Mouse (Mus musculus): Measurements from ENCODE around the gene Thnsl1. TPM values are rescaled to one million over a fixed set of nuclear protein-coding genes. Genes with fewer than 3 reads are reported as not detected.
A peak's percentile ranks its signal among the peaks of the same experiment; 100 is the strongest.

Gene Thnsl1
- 5.9 and 6.2 TPM in 2 replicates for polyA plus RNA-seq (2012; rRNA removed)

GRCm38 (mm10) chr2:21204912-21205830, at the start of gene Thnsl1, which contains the start of gene Enkur:
Gene Thnsl1 (plus strand): TSS chr2:21205724.
Gene Enkur (minus strand): TSS chr2:21205365.
- DNase-seq (ENCODE audit: low read depth), result peak; percentile 60

GRCm38 (mm10) chr2:21164296-21164695, 41.2 kb upstream of the Thnsl1 start:
- no peak for DNase-seq (ENCODE audit: low read depth)

GRCm38 (mm10) chr2:21167916-21168315, 37.6 kb upstream of the Thnsl1 start:
- DNase-seq (ENCODE audit: low read depth), result no peak

- DNase-seq (ENCODE audit: low read depth), result no peak
Observed at GRCm38 (mm10) chr2:21172797-21173196, 32.7 kb upstream of the Thnsl1 start.

- no peak for DNase-seq (ENCODE audit: low read depth)
Observed at GRCm38 (mm10) chr2:21179136-21179535, 26.4 kb upstream of the Thnsl1 start.

GRCm38 (mm10) chr2:21182811-21183210, 22.7 kb upstream of the Thnsl1 start:
- DNase-seq (ENCODE audit: low read depth), result no peak

GRCm38 (mm10) chr2:21187576-21187975, 17.9 kb upstream of the Thnsl1 start:
- DNase-seq (ENCODE audit: low read depth), result no peak

GRCm38 (mm10) chr2:21188610-21189009, 16.9 kb upstream of the Thnsl1 start:
- no peak for DNase-seq (ENCODE audit: low read depth)

- no peak for DNase-seq (ENCODE audit: low read depth)
Observed at GRCm38 (mm10) chr2:21191232-21191631, 14.3 kb upstream of the Thnsl1 start.

DNA sequence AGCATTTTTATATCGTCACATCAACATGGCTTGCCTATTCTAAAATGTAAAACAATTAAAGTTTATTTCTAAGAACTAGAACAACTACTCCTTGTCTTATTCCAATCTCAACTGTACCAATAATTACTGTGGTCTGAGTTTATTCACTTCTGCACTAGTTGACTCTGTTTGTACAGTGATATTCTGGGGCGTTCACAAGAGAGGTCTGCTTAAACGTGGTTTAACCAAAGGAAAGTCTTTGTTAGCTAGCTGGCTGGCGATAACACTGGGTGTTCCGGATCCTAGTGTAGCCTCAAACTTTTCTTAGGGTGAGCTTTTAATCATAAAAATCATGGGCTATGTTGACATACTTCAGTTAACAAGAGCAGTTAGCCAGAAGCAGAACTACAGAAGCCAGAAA, 10.3 kb upstream of the Thnsl1 start:
- DNase-seq (ENCODE audit: low read depth), result no peak

DNA sequence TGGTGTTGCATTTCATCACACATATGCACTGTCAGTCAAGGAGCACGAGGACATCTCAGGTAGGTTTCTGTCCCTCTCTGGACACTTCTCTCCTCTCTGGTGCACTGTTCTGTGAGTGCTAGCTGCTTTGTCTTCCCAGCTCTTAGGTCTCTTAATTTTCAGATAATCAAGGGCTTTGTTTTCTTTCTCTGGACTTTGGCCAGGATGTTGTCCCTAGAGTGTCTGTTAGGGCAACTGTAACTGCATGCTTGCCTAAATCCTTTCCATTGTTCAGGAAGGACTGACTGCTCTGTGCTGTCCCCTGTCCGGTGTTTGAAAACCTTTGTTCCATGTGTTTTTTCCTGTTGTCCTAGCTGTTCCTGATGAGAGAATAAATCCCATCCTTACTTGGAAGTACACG, 6.5 kb upstream of the Thnsl1 start:
- DNase-seq (ENCODE audit: low read depth), result no peak

DNA sequence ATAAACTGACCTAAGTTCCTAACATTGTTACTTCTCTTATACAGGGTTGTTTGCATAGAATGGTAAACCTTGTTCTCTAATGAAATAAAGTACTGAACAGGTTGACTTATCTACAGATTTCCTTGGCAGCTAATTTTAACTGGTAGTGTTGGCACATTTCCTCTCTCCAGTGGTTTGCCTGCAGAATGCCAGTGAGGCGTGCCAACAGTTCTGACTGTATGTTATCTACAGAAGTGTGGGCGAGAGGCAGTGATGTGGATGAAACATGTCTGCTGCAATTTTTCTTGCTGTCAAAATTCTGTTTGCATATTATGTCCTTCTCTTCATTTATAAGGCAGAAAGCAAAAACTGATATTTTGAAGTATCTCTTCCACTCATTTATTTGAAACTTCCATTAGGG, 2.8 kb upstream of the Thnsl1 start:
- DNase-seq (ENCODE audit: low read depth), result no peak

GRCm38 (mm10) chr2:21205831-21206159, 271 bp downstream of the Thnsl1 start:
- no peak for DNase-seq (ENCODE audit: low read depth)

GRCm38 (mm10) chr2:21206278-21206677, 754 bp downstream of the Thnsl1 start:
- no peak for DNase-seq (ENCODE audit: low read depth)

- DNase-seq (ENCODE audit: low read depth), result no peak
Observed at GRCm38 (mm10) chr2:21211361-21211760, 5.8 kb downstream of the Thnsl1 start.

- no peak for DNase-seq (ENCODE audit: low read depth)
Observed at GRCm38 (mm10) chr2:21214322-21214721, 8.8 kb downstream of the Thnsl1 start.

GRCm38 (mm10) chr2:21215284-21215683, 9.8 kb downstream of the Thnsl1 start:
- no peak for DNase-seq (ENCODE audit: low read depth)

GRCm38 (mm10) chr2:21222453-21223384, 17.2 kb downstream of the Thnsl1 start:
- no peak for DNase-seq (ENCODE audit: low read depth)

- no peak for DNase-seq (ENCODE audit: low read depth)
Observed at GRCm38 (mm10) chr2:21230276-21230675, 24.8 kb downstream of the Thnsl1 start.

DNA sequence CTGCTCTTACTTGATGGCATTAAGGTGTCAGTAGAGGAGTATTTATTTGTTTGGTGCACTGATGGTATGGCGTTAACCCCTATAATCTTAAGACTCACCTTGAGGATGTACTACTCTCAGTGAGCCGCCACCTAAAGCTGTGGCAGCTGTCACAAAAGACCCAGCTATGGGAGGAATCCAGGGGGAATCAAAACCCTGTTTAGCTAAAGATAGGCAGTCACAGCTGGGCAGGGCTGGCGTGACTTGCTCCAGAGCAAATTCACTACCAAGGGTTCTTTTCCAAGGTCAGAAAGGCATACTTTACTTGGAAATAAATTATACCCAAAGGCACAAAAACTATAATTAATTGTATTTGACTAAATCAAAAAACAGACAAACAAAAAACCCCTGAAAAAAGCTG, 25.6 kb downstream of the Thnsl1 start:
- no peak for DNase-seq (ENCODE audit: low read depth)

GRCm38 (mm10) chr2:21234871-21235648, 29.5 kb downstream of the Thnsl1 start:
- peak; percentile 98 for DNase-seq (ENCODE audit: low read depth)

Data from gonadal fat pad, adult 2 months (tissue).